In genomic region chr9:35004113-35004512, GRCm38 (mm10) we compare ENCODE assay signal across 29 mouse cellular contexts.
DNase-seq lines count a peak whose midpoint lies in the region; ATAC-seq and TF ChIP-seq lines count a peak whose summit lies in the region.
"Had no signal": no experiment of that assay in that cellular context is flagged by ENCODE, and none has a peak within 500 bp of the region (broad histone marks: within the 10 kb centered on the region; RNA-seq: fewer than 3 reads in every experiment).

No protein-coding gene starts in this region.

- TF ChIP-seq CTCF in C2C12 (IDR thresholded peaks at IDR 0.05; ENCODE audit: control insufficient read depth, insufficient read depth, insufficient read length): no peak

- no peak overlapping the region for H3K4me3 ChIP-seq in limb, embryonic 13.5 days
- no peak overlapping the region for H3K4me3 ChIP-seq in limb, embryonic 10.5 days
- no peak overlapping the region for H3K4me3 ChIP-seq in C2C12 (ENCODE audit: insufficient read depth, poor library complexity, severe bottlenecking)
- H3K4me3 ChIP-seq in myocyte: no peak overlapping the region
- H3K4me3 ChIP-seq: embryonic facial prominence, embryonic 12.5 days; erythroblast, embryonic 14.5 days; hindbrain, embryonic 12.5 days; left cerebral cortex, adult 2 months had no signal

- TF ChIP-seq POLR2A in myocyte (IDR thresholded peaks at IDR 0.05; ENCODE audit: insufficient read length, low read depth): no peak

- H3K27me3 ChIP-seq in limb, embryonic 13.5 days: 0 out of 2 replicates have a peak, but pooled peaks cover 3% of the 10 kb centered on the region
- no peaks in the 10 kb centered on the region; the same call in 1 of the 2 replicates for H3K27me3 ChIP-seq in limb, embryonic 10.5 days (ENCODE audit: low read depth, poor library complexity, severe bottlenecking)
- H3K27me3 ChIP-seq in C2C12 (ENCODE audit: control insufficient read depth, insufficient read depth, insufficient read length) (no peaks in the 10 kb centered on the region), myocyte (ENCODE audit: control insufficient read depth, insufficient read depth, insufficient read length) (no peaks in the 10 kb centered on the region)
- H3K27me3 ChIP-seq: embryonic facial prominence, embryonic 12.5 days; Patski had no signal

- no peaks in the 10 kb centered on the region for H3K79me2 ChIP-seq in C2C12 (ENCODE audit: control insufficient read depth, insufficient read depth)
- no peaks in the 10 kb centered on the region for H3K79me2 ChIP-seq in myocyte (ENCODE audit: control insufficient read depth, insufficient read depth)

- no peaks in the 10 kb centered on the region for H3K9me3 ChIP-seq in limb, embryonic 13.5 days
- no peaks in the 10 kb centered on the region for H3K9me3 ChIP-seq in limb, embryonic 10.5 days (replicated peaks)
- H3K9me3 ChIP-seq: embryonic facial prominence, embryonic 12.5 days; G1E; hindbrain, embryonic 12.5 days had no signal

- WGBS in limb, embryonic 13.5 days: 47% methylated on average over 4 of the region's 4 CpGs
- WGBS in limb, embryonic 10.5 days: 95% methylated on average over 4 of the region's 4 CpGs

- peak overlapping the region; percentile 6; the same call in 1 of the 2 replicates for H3K27ac ChIP-seq in limb, embryonic 13.5 days
- H3K27ac ChIP-seq in limb, embryonic 10.5 days: no peak overlapping the region
- H3K27ac ChIP-seq: embryonic facial prominence, embryonic 12.5 days; hindbrain, embryonic 12.5 days; hindbrain, postnatal 0 days; left cerebral cortex, adult 2 months; liver, embryonic 14.5 days had no signal

- H3ac ChIP-seq in C2C12 (ENCODE audit: control insufficient read depth, insufficient read length, low read depth) (no peak overlapping the region), myocyte (ENCODE audit: control insufficient read depth, insufficient read length) (no peak overlapping the region)

- H3K36me3 ChIP-seq in limb, embryonic 13.5 days: no peaks in the 10 kb centered on the region
- no peaks in the 10 kb centered on the region for H3K36me3 ChIP-seq in limb, embryonic 10.5 days
- H3K36me3 ChIP-seq in C2C12 (ENCODE audit: control insufficient read depth, insufficient read depth): no peaks in the 10 kb centered on the region
- H3K36me3 ChIP-seq in myocyte (ENCODE audit: control insufficient read depth, insufficient read depth): no peaks in the 10 kb centered on the region
- H3K36me3 ChIP-seq: embryonic facial prominence, embryonic 12.5 days; G1E; hindbrain, embryonic 12.5 days had no signal

- 0 out of 2 replicates have a peak, but pooled peaks cover 1% of the 10 kb centered on the region for H3K4me1 ChIP-seq in limb, embryonic 13.5 days
- H3K4me1 ChIP-seq in limb, embryonic 10.5 days: peaks cover 8% of the 10 kb centered on the region
- H3K4me1 ChIP-seq: hindbrain, embryonic 12.5 days had no signal

- H3K9ac ChIP-seq in limb, embryonic 13.5 days: no peak overlapping the region
- H3K9ac ChIP-seq: embryonic facial prominence, embryonic 12.5 days; hindbrain, embryonic 12.5 days; liver, embryonic 14.5 days had no signal

- DNase-seq in frontal cortex, postnatal 36 days (ENCODE audit: low spot score in 2 of 2): no peak
- no peak for DNase-seq in limb, embryonic 10.5 days (ENCODE audit: low spot score)
- DNase-seq in heart, adult 8-10 months (ENCODE audit: low spot score): no peak
- DNase-seq: adrenal gland, postnatal 10 days; cerebellum, adult 11 months; cerebellum, adult 9-10 months; cerebellum, postnatal 36 days; gastrocnemius, postnatal 10 days; heart, adult 11 months; heart, postnatal 36 days; liver; lung, adult 2 months; lung, postnatal 14 days; midbrain, embryonic 14.5 days had no signal

- no peaks in the 10 kb centered on the region for H3K79me3 ChIP-seq in C2C12 (ENCODE audit: low read depth)

- ATAC-seq in frontal cortex, adult (ENCODE audit: low TSS enrichment): 0 out of 2 replicates have a peak, but pooled peaks have one; percentile 13
- peak; percentile 88 for ATAC-seq in limb, embryonic 13.5 days (ENCODE audit: low FRiP score, low read depth)
- no peak for ATAC-seq in erythroblast, adult 5-6 weeks (replicated peaks; ENCODE audit: low FRiP score, poor library complexity, severe bottlenecking)
- ATAC-seq: hindbrain, postnatal 0 days; intestine, embryonic 16.5 days; Patski had no signal

- H3K4me2 ChIP-seq in limb, embryonic 13.5 days (replicated peaks): no peak overlapping the region
- peak overlapping the region; percentile 33 for H3K4me2 ChIP-seq in myocyte (ENCODE audit: low read depth)
- H3K4me2 ChIP-seq: embryonic facial prominence, embryonic 12.5 days; heart, embryonic 11.5 days; hindbrain, embryonic 12.5 days had no signal

TF ChIP-seq in C2C12, 6 proteins besides CTCF, POLR2A, EP300 and RAD21:
- TF ChIP-seq MAX (IDR thresholded peaks at IDR 0.05) (no peak), MYOD1 (IDR thresholded peaks at IDR 0.05; ENCODE audit: control insufficient read depth, insufficient read length, low read depth) (peak; percentile 26)

TF ChIP-seq in myocyte, 11 proteins besides CTCF, POLR2A, EP300 and RAD21:
- TF ChIP-seq TCF12 (IDR thresholded peaks at IDR 0.05; ENCODE audit: insufficient read depth, poor library complexity, severe bottlenecking) (peak; percentile 6), MYOD1 (IDR thresholded peaks at IDR 0.05; ENCODE audit: control insufficient read depth in 1 of 3, insufficient read length in 2 of 3, low read depth in 2 of 3) (peak in 2 of 3 experiments; percentile 32 to 63), SRF (IDR thresholded peaks at IDR 0.05; ENCODE audit: control insufficient read depth, insufficient read length, low read depth) (no peak)
